Mouse (Mus musculus) megakaryocyte-erythroid progenitor cell, adult 5 weeks (primary cell): ENCODE data around the gene Gja10. TPM values are rescaled to one million over a fixed set of nuclear protein-coding genes. Genes with fewer than 3 reads are reported as not detected.

Experiments used
- polyA plus RNA-seq: library from polyadenylated mRNA; stranded (reverse); fragments of >175 nt; gene quantifications from 2 replicates; pipeline ENCODE4 v1.2.3, GENCODE M21; 2012

Gja10 gene
- not detected in 2 replicates for polyA plus RNA-seq

GRCm38 (mm10) chr4:32602660-32603059 is at the start of gene Gja10:
Gene Gja10, minus strand, starts transcription at chr4:32602760.

DNA sequence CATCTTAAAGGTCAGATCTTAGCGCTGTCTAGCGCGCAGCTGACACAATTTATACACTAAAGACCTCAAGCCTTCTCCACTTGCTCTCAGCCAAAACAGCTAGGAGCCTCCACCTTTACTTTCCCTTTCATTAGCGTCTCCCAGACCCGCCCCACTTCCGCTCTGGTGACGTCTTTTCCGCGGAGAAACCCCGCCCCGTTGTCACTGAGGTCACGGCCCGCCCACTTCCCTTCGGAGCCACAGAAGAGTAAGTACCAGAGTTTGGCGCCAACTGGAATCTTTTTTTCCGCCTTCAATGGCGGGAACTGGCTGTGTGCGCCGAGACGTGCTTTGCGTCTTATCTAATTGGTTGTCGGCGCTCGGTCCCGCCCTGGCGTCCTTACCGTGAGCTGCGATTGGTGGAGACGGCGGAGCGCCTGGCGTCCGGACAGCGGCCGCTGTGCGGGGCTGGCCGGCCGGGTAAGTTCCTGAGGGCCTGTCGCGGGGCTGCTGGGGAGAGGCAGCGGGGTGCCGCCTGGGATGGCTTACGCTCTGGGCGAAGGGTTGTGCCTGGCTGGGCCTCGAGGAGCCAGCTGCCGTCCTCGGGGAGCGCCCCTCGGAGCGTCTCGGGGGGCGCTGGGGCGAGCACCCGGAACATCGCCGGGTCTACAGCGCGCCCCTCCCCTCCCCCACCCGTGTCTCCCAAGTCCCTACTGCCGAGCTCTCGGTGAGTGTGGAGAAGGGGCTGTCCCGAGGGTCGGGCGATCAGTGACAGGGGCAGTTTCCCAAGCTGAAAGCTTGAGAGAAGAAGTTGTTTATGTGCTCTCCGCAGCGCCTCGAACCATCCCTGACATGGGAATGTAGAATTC is 12.7 kb upstream of the Gja10 start, which contains the start of gene Casp8ap2:
Gene Casp8ap2, plus strand, starts transcription at position 418 of the 848 bp plus-strand sequence.

Other genes with a start within 250 kb of the Gja10 start
- 5.3 and 5.7 TPM in 2 replicates for gene Casp8ap2, start 12.7 kb upstream of the Gja10 start, polyA plus RNA-seq
- 1.8 and 4.7 TPM in 2 replicates for gene Mdn1, start 54.4 kb upstream of the Gja10 start, polyA plus RNA-seq
- gene Lyrm2, start 197.5 kb upstream of the Gja10 start, polyA plus RNA-seq, result 1.8 and 3.5 TPM in 2 replicates